Mouse (Mus musculus) cerebellum, adult 2 months (tissue): ENCODE measurements at regions not wholly inside any gene's neighbourhood (a gene's known extent, or its start where the extent isn't known, plus 50 kb on each side); places are given as distances from the start of the nearest gene placed in this dataset.

ENCODE experiments used
- DNase-seq, 2 experiments: peaks; one replicate each; pipeline ENCODE4 v3.0.0; 2021
- H3K27ac ChIP-seq: fragments of 200-500 bp; 2 replicates; pipeline ENCODE4 v1.5.1; 2012; ENCODE audit warnings: low read length, control low read depth, inconsistent platforms; ENCODE audit not compliant: insufficient read depth
- H3K27me3 ChIP-seq: fragments of 200-500 bp; 2 replicates; pipeline ENCODE4 v1.6.1; 2012; ENCODE audit warnings: inconsistent platforms, mild to moderate bottlenecking, low read length, moderate library complexity; ENCODE audit not compliant: control insufficient read depth, insufficient read depth
- H3K4me1 ChIP-seq: fragments of 200-500 bp; 2 replicates; pipeline ENCODE4 v1.6.1; 2011; ENCODE audit warnings: low read length; ENCODE audit not compliant: control insufficient read depth, insufficient read depth
- H3K4me3 ChIP-seq: fragments of 200-500 bp; replicated peaks from 2 replicates; pipeline ENCODE3; 2011; ENCODE audit warnings: mild to moderate bottlenecking, low read depth, low read length, control low read depth; ENCODE audit not compliant: insufficient read depth
- CTCF ChIP-seq: fragments of 200-500 bp; IDR thresholded peaks from 2 replicates; pipeline ENCODE4 v1.5.1; 2011; ENCODE audit warnings: low read depth, mild to moderate bottlenecking, control low read depth, low read length, moderate library complexity, borderline replicate concordance; ENCODE audit not compliant: insufficient read depth
- POLR2A ChIP-seq: fragments of 200-500 bp; IDR thresholded peaks from 2 replicates; pipeline ENCODE4 v1.6.1; 2011; ENCODE audit warnings: low read length, control low read depth, borderline replicate concordance; ENCODE audit not compliant: insufficient read depth
- WGBS: fragments of 180-500 bp; shearing (Covaris S2); methylation state at CpG from one replicate; pipeline ENCODE4 v1.1.7; 2018; 5-methylcytosine and 5-hydroxymethylcytosine counted together

DNA sequence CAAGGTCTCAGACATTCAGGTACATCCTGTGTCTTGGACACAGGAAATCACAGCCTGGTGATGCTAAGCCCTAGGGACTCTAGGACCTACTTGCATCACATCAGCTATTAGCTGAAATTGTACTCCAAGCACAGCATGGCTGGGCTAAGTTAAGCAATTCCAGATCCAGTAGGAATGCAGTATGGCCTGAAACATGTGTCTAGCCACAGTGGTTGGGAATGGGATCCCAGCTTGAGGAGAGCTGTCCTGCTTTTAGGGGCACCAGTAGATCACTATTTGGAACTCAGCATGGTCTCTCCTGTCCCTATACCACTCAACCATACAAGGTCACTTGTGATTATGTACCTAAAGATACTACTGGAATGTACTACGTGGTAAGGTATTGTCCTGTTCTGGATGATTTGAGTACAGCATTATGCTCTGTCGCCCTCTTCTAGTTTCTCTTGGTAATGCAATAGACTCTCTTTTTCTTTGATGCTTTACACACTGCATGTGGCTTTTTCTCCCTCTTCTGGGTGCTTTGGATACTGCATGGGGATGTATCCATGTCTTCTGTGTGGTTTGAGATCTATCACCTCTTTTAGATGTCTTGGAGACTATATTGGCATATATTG is 515.0 kb upstream of the Dsel start:
- no peaks in the 10 kb centered on the region for H3K4me1 ChIP-seq
- no peak overlapping the region for H3K27ac ChIP-seq
- 26% methylated on average over 2 of the region's 2 CpGs for WGBS
- DNase-seq: peak in 1 of 2 experiments; percentile 18
- H3K4me3 ChIP-seq: no peak overlapping the region
- no peaks in the 10 kb centered on the region for H3K27me3 ChIP-seq
- TF ChIP-seq POLR2A (no peak), CTCF (no peak)

DNA sequence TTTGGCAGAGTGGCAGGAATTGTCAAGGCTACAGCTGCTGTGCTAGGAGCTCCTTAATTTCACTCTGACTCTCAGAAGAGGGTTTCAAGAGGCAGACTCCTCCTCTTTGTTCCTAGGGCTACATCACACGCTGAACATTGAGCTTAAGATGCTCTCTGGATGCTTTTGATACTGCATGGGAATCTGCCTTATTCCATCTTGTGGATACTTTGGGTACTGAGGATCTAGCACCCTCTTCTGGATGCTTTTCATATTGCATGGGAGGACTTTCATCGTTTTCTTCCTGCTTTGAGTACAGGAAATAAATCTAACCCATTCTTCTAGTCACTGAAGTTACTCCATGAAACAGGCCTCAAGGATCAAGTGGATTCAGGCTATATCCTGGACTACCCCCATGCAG is 513.9 kb upstream of the Dsel start:
- H3K4me3 ChIP-seq: no peak overlapping the region
- WGBS: 0% methylated on average over 2 of the region's 2 CpGs
- no peaks in the 10 kb centered on the region for H3K4me1 ChIP-seq
- no peaks in the 10 kb centered on the region for H3K27me3 ChIP-seq
- DNase-seq: peak in 1 of 2 experiments; percentile 4
- TF ChIP-seq POLR2A (no peak), CTCF (no peak)
- no peak overlapping the region for H3K27ac ChIP-seq

DNA sequence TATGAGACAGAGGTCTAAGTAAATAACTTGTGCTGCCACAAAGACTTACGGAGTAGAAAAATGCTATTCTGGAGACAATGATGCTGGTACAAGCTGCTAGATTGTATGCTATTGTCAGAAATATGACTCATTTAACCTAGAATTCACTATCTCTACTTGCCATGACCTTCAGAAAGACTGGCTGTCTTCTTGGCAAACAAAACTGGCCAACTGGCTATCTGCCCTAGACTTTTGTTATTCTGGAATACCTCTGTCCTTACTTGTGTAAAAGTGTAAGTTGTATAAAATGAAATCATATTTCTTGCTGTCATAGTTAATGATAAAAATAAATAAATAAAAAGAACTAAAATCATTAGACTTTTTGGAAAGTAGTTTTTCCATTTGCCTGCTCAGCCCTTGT is 491.1 kb upstream of the Dsel start:
- no peak overlapping the region for H3K27ac ChIP-seq
- no peaks in the 10 kb centered on the region for H3K27me3 ChIP-seq
- TF ChIP-seq POLR2A (no peak), CTCF (no peak)
- no peak for DNase-seq
- WGBS: 88% methylated on average over 1 of the region's 1 CpGs
- H3K4me3 ChIP-seq: no peak overlapping the region
- H3K4me1 ChIP-seq: no peaks in the 10 kb centered on the region
